Comparison of ENCODE assay signal across 40 mouse cellular contexts in genomic region chrX:139854795-139855194, GRCm38 (mm10). TPM values are rescaled to one million over a fixed set of nuclear protein-coding genes. Genes with fewer than 3 reads are reported as not detected.
"Had no signal": no experiment of that assay in that cellular context is flagged by ENCODE, and none has a peak within 500 bp of the region (broad histone marks: within the 10 kb centered on the region; RNA-seq: fewer than 3 reads in every experiment).

No protein-coding gene starts in this region.

- DNase-seq: heart, postnatal 10 days; heart, postnatal 14 days; heart, postnatal 36 days; heart, postnatal 4 days; kidney, adult 11 months; kidney, adult 18-20 months; kidney, adult 2 months; kidney, adult 8-10 months; kidney, adult 9 months; kidney, postnatal 10 days; kidney, postnatal 14 days; kidney, postnatal 25 days; kidney, postnatal 36 days; kidney, postnatal 4 days; layer of hippocampus, adult 9-11 months; layer of hippocampus, postnatal 36 days had no signal

- H3K9ac ChIP-seq: heart, embryonic 12.5 days; heart, embryonic 13.5 days; heart, embryonic 15.5 days; hindbrain, embryonic 12.5 days; hindbrain, embryonic 13.5 days; hindbrain, embryonic 14.5 days; hindbrain, embryonic 15.5 days; intestine, embryonic 15.5 days; kidney, embryonic 15.5 days had no signal

- H3K36me3 ChIP-seq: heart, embryonic 10.5 days; heart, embryonic 12.5 days; heart, embryonic 15.5 days; hindbrain, embryonic 10.5 days; hindbrain, embryonic 12.5 days; hindbrain, embryonic 15.5 days; intestine, embryonic 15.5 days; kidney, embryonic 15.5 days had no signal

- H3K4me2 ChIP-seq: heart, embryonic 11.5 days; heart, embryonic 12.5 days; heart, embryonic 13.5 days; heart, embryonic 15.5 days; hindbrain, embryonic 12.5 days; hindbrain, embryonic 13.5 days; hindbrain, embryonic 14.5 days; hindbrain, embryonic 15.5 days; intestine, embryonic 15.5 days; kidney, embryonic 15.5 days had no signal

- H3K27me3 ChIP-seq: heart, embryonic 12.5 days; heart, embryonic 13.5 days; heart, embryonic 15.5 days; hindbrain, embryonic 12.5 days; hindbrain, embryonic 15.5 days; intestine, embryonic 15.5 days had no signal

- H3K9me3 ChIP-seq: heart, embryonic 10.5 days; heart, embryonic 12.5 days; heart, embryonic 13.5 days; heart, embryonic 15.5 days; hindbrain, embryonic 10.5 days; hindbrain, embryonic 12.5 days; hindbrain, embryonic 13.5 days; hindbrain, embryonic 15.5 days; intestine, embryonic 15.5 days; kidney, embryonic 15.5 days had no signal

- H3K27ac ChIP-seq: heart, embryonic 10.5 days; heart, embryonic 13.5 days; heart, embryonic 15.5 days; hindbrain, embryonic 10.5 days; hindbrain, embryonic 12.5 days; hindbrain, embryonic 13.5 days; hindbrain, embryonic 14.5 days; hindbrain, embryonic 15.5 days; hindbrain, postnatal 0 days; intestine, embryonic 15.5 days; kidney, embryonic 15.5 days; kidney, postnatal 0 days; layer of hippocampus, adult 2 months; left cerebral cortex, adult 2 months had no signal

- H3K4me3 ChIP-seq: heart, embryonic 10.5 days; heart, embryonic 12.5 days; heart, embryonic 13.5 days; heart, embryonic 15.5 days; hindbrain, embryonic 10.5 days; hindbrain, embryonic 12.5 days; hindbrain, embryonic 13.5 days; hindbrain, embryonic 15.5 days; intestine, embryonic 15.5 days; kidney, embryonic 15.5 days; layer of hippocampus, adult 2 months; left cerebral cortex, adult 2 months had no signal

- ATAC-seq: hindbrain, embryonic 16.5 days; hindbrain, postnatal 0 days; inflammation-experienced regulatory T-cells, adult 6 months; intestine, embryonic 15.5 days; intestine, embryonic 16.5 days; intestine, postnatal 0 days had no signal

- H3K4me1 ChIP-seq: heart, embryonic 10.5 days; heart, embryonic 12.5 days; heart, embryonic 13.5 days; heart, embryonic 15.5 days; hindbrain, embryonic 10.5 days; hindbrain, embryonic 12.5 days; hindbrain, embryonic 13.5 days; hindbrain, embryonic 15.5 days; intestine, embryonic 15.5 days; kidney, embryonic 15.5 days had no signal

RNA-seq across cellular contexts. Expression of gene Morc4, which starts 16.7 kb away (rescaled TPM):
- polyA plus RNA-seq: inflammation-experienced regulatory T-cells, adult 6 months had no signal

RNA-seq across cellular contexts. Expression of gene Cldn2, which starts 54.2 kb away (rescaled TPM):
- total RNA-seq: heart, postnatal 14 days; heart, postnatal 25 days; heart, postnatal 36 days; heart, postnatal 4 days; hematopoietic stem cell, adult 5-6 weeks had no signal
- polyA plus RNA-seq: heart, embryonic 11.5 days; heart, embryonic 14.5 days; heart, postnatal 0 days; inflammation-experienced regulatory T-cells, adult 6 months had no signal
